Mouse (Mus musculus) cortical plate, adult 2 months (tissue): Measurements from ENCODE around the gene Eif2b5. TPM values are rescaled to one million over a fixed set of nuclear protein-coding genes. Genes with fewer than 3 reads are reported as not detected.

Experiments used
- H3K27ac ChIP-seq: fragments of 200-500 bp; 2 replicates; pipeline ENCODE4 v1.5.1; 2012; ENCODE audit warnings: low read length, control low read depth, inconsistent platforms; ENCODE audit not compliant: insufficient read depth
- H3K4me1 ChIP-seq: fragments of 200-500 bp; 2 replicates; pipeline ENCODE4 v1.6.1; 2011; ENCODE audit warnings: low read length; ENCODE audit not compliant: control insufficient read depth, insufficient read depth
- H3K4me3 ChIP-seq: fragments of 200-500 bp; 2 replicates; pipeline ENCODE4 v1.5.1; 2011; ENCODE audit warnings: mild to moderate bottlenecking, low read length, control low read depth; ENCODE audit not compliant: insufficient read depth
- CTCF ChIP-seq: fragments of 200-500 bp; IDR thresholded peaks from 2 replicates; pipeline ENCODE4 v1.5.1; 2011; ENCODE audit warnings: mild to moderate bottlenecking, control low read depth, low read length; ENCODE audit not compliant: insufficient read depth; ENCODE audit errors: extremely low read depth
- POLR2A ChIP-seq: fragments of 200-500 bp; IDR thresholded peaks from 2 replicates; pipeline ENCODE4 v1.6.1; 2011; ENCODE audit warnings: mild to moderate bottlenecking, low read length, control low read depth; ENCODE audit not compliant: insufficient read depth; ENCODE audit errors: extremely low read depth
- polyA plus RNA-seq: library from polyadenylated mRNA; depleted of rRNA; stranded (reverse); fragments of >200 nt; gene quantifications from 2 replicates; pipeline ENCODE4 v1.2.3, GENCODE M21; 2012

Eif2b5 gene
- polyA plus RNA-seq, 1 experiment, result 49.1 TPM

- H3K4me1 ChIP-seq, result no peaks in the 10 kb centered on the region
- H3K4me3 ChIP-seq, result no peak overlapping the region
- H3K27ac ChIP-seq, result no peak overlapping the region
- TF ChIP-seq CTCF, result no peak
- no peak for TF ChIP-seq POLR2A
Observed at GRCm38 (mm10) chr16:20489233-20489632, 9.4 kb upstream of the Eif2b5 start.

GRCm38 (mm10) chr16:20490581-20490980 lies 8.0 kb upstream of the Eif2b5 start:
- H3K4me1 ChIP-seq, result no peaks in the 10 kb centered on the region
- H3K27ac ChIP-seq, result no peak overlapping the region
- no peak overlapping the region for H3K4me3 ChIP-seq
- TF ChIP-seq CTCF (no peak), POLR2A (no peak)

- Histone ChIP-seq H3K4me1 (no peaks in the 10 kb centered on the region), H3K4me3 (no peak overlapping the region), H3K27ac (no peak overlapping the region)
- TF ChIP-seq POLR2A (no peak), CTCF (no peak)
Observed at GRCm38 (mm10) chr16:20491301-20491700, 7.3 kb upstream of the Eif2b5 start.

- no peaks in the 10 kb centered on the region; the same call in 1 of the 2 replicates for H3K4me1 ChIP-seq
- TF ChIP-seq CTCF (no peak), POLR2A (no peak)
- no peak overlapping the region for H3K27ac ChIP-seq
- no peak overlapping the region for H3K4me3 ChIP-seq
Observed at GRCm38 (mm10) chr16:20493452-20493851, 5.2 kb upstream of the Eif2b5 start.

- H3K4me3 ChIP-seq, result no peak overlapping the region
- TF ChIP-seq POLR2A (no peak), CTCF (peak; percentile 65)
- H3K4me1 ChIP-seq, result no peaks in the 10 kb centered on the region; the same call in 1 of the 2 replicates
- H3K27ac ChIP-seq, result no peak overlapping the region
Observed at GRCm38 (mm10) chr16:20496671-20497600, 1.7 kb upstream of the Eif2b5 start.

GRCm38 (mm10) chr16:20497980-20498676 lies 489 bp upstream of the Eif2b5 start:
- no peak for TF ChIP-seq CTCF
- TF ChIP-seq POLR2A, result no peak
- Histone ChIP-seq H3K4me1 (no peaks in the 10 kb centered on the region; the same call in 1 of the 2 replicates), H3K4me3 (peak overlapping the region; percentile 53), H3K27ac (no peak overlapping the region)

GRCm38 (mm10) chr16:20506000-20506399 lies 7.4 kb downstream of the Eif2b5 start:
- Histone ChIP-seq H3K27ac (no peak overlapping the region), H3K4me1 (no peaks in the 10 kb centered on the region), H3K4me3 (no peak overlapping the region)
- TF ChIP-seq CTCF, result no peak

- Histone ChIP-seq H3K4me3 (no peak overlapping the region), H3K4me1 (no peaks in the 10 kb centered on the region), H3K27ac (no peak overlapping the region)
- no peak for TF ChIP-seq POLR2A
- peak; percentile 44 for TF ChIP-seq CTCF
Observed at GRCm38 (mm10) chr16:20509349-20509748, 10.7 kb downstream of the Eif2b5 start.

- H3K4me1 ChIP-seq, result no peaks in the 10 kb centered on the region
- TF ChIP-seq CTCF (no peak), POLR2A (no peak)
- no peak overlapping the region for H3K4me3 ChIP-seq
- H3K27ac ChIP-seq, result no peak overlapping the region
Observed at GRCm38 (mm10) chr16:20511277-20511847, 12.7 kb downstream of the Eif2b5 start.

GRCm38 (mm10) chr16:20516032-20516431 lies 17.4 kb downstream of the Eif2b5 start:
- Histone ChIP-seq H3K4me3 (peak overlapping the region; percentile 97; the same call in 1 of the 2 replicates), H3K27ac (no peak overlapping the region), H3K4me1 (no peaks in the 10 kb centered on the region)
- TF ChIP-seq CTCF, result no peak
- no peak for TF ChIP-seq POLR2A
